Mouse (Mus musculus): ENCODE data around the gene Art1.

Gene Art1

GRCm38 (mm10) chr7:102108206-102108605, 6.7 kb downstream of the Art1 start:
- DNase-seq (ENCODE audit: low read depth, low spot score), result no peak

GRCm38 (mm10) chr7:102109171-102109570, 7.6 kb downstream of the Art1 start, which contains the start of gene Art5:
Gene Art5 (minus strand): TSS chr7:102109489.
- no peak for DNase-seq (ENCODE audit: low read depth, low spot score)

- no peak for DNase-seq (ENCODE audit: low read depth, low spot score)
Measured at GRCm38 (mm10) chr7:102109746-102110145, 8.2 kb downstream of the Art1 start.

- DNase-seq (ENCODE audit: low read depth, low spot score), result no peak
Measured at GRCm38 (mm10) chr7:102113151-102113729, 11.7 kb downstream of the Art1 start.

- peak; percentile 60 for DNase-seq (ENCODE audit: low read depth, low spot score)
Measured at GRCm38 (mm10) chr7:102116579-102117331, 15.2 kb downstream of the Art1 start, which contains the start of gene Chrna10. Gene Chrna10 (minus strand): TSS chr7:102116828.

- DNase-seq (ENCODE audit: low read depth, low spot score), result no peak
Measured at GRCm38 (mm10) chr7:102117382-102117781, 15.8 kb downstream of the Art1 start.

- DNase-seq (ENCODE audit: low read depth, low spot score), result no peak
Measured at GRCm38 (mm10) chr7:102120326-102120725, 18.8 kb downstream of the Art1 start.

- no peak for DNase-seq (ENCODE audit: low read depth, low spot score)
Measured at GRCm38 (mm10) chr7:102132395-102132794, 30.9 kb downstream of the Art1 start.

GRCm38 (mm10) chr7:102137464-102137863, 35.9 kb downstream of the Art1 start:
- DNase-seq (ENCODE audit: low read depth, low spot score), result peak; percentile 29

GRCm38 (mm10) chr7:102137898-102138297, 36.4 kb downstream of the Art1 start:
- no peak for DNase-seq (ENCODE audit: low read depth, low spot score)

GRCm38 (mm10) chr7:102153691-102154090, 52.1 kb downstream of the Art1 start:
- DNase-seq (ENCODE audit: low read depth, low spot score), result no peak
